Mouse (Mus musculus) activated CD4-positive, CD25-positive, alpha-beta regulatory T cell (primary cell): ENCODE measurements around the gene Atraid. TPM values are rescaled to one million over a fixed set of nuclear protein-coding genes. Genes with fewer than 3 reads are reported as not detected.

Experiments
- polyA plus RNA-seq, 2 experiments: library from polyadenylated mRNA; unstranded; fragments of 100-300 nt; shearing (Covaris generic); gene quantifications; one replicate each; pipeline ENCODE4 v1.2.1; 2017

The Atraid gene
- polyA plus RNA-seq: 100 to 1,000 TPM in 1 of 2 experiments, 10 to 100 TPM in 1; 84.2 to 138 TPM

GRCm38 (mm10) chr5:31047848-31048762, at the start of gene Atraid:
TSS of gene Atraid (plus strand) at chr5:31048312.

DNA sequence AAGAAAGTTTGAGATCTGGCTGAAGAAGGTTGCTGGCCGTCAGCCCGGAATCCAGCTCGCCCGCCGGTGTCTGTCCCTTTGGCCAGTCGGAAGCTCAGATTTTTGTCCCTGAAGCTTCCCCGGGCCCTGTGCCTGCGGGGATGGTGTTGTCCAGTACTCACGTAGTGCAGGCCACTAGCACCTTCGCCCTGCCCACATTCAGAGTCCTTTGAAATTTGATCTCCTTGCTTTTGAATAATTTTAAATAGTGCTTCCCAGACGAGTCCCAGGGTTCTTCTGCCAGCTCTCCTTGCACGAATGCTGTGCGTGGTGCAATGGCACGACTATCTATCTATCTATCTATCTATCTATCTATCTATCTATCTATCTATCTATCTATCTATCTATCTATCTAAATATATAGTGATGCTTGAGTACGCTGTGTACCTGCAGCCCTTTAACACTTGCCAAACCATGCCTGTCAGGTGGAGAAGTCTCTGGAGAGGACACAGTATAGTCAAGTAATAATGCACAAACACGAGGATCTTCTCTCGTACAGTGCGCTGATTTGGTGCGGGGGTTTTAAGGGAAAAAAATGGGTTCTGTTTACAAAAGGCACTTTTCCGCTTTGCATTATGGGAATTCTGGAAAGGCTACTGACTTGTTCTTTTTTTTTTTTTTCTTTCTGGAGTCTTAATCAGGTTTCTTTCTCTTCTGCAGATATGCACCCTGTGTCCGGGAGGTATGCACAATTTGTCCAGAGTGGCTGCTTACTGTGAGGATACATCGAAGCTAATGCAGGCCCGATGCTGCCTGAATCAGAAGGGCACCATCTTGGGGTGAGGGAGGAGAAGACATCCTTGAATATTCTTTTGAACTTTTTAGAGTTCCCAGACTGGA, 890 bp downstream of the Atraid start, which contains the start of gene Slc5a6:
Gene Slc5a6 (minus strand): TSS at position 162 of the 879 bp plus-strand sequence.

DNA sequence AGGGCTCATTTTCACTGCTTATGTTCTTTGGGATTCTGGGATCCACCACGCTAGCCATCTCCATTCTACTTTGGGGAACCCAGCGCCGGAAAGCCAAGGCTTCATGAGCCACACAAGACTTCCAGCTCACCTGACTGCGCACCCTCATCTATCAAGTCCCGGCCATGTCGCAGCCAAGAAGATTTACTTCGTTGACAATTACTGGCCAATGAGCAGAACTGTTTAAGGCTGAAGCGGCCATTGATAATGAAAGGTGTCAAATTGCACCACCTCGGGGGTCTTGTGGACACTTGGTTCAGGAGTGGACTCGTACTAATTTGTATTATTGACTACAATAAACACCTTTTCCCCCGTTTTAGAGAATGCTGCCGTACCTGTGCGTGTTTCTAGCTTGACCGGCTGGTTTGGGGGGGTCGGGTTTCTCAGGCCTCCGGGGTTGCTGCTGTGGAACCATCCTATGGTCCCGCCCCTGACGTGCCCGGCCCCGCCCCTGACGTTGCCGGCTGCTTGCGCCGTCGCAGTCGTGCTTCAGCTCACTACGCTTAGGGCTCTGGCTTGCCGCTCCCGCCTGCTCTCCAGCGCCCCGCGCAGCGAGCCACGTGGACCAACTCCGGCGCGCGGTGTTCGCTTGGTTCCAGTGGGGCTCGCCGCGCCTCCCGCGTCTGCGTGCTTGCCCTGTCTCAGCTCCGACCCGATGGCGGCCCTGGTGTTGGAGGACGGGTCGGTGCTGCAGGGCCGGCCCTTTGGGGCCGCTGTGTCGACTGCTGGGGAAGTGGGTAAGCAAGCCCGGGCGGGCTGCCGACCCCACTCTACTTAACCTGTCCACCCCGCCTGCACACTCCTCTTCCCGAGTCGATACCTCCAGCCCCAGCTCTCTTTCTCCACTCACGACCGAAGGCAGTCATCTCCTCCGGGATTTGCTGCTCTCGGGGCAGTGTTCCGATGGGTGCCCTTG, 6.4 kb downstream of the Atraid start, which contains the start of gene Cad:
Gene Cad (plus strand): TSS at position 520 of the 955 bp plus-strand sequence.

Other genes starting within 250 kb of the Atraid start
- gene Mapre3, start 233.7 kb upstream of the Atraid start, polyA plus RNA-seq: 1 to 10 TPM; 5.3 to 9.4 TPM
- 10 to 100 TPM; 40.8 to 58.5 TPM for gene Tmem214, start 180.3 kb upstream of the Atraid start, polyA plus RNA-seq
- gene Agbl5, start 159.6 kb upstream of the Atraid start, polyA plus RNA-seq: 10 to 100 TPM; 14.0 to 15.8 TPM
- 100 to 1,000 TPM; 254 to 259 TPM for gene Ost4, start 140.5 kb upstream of the Atraid start, polyA plus RNA-seq
- gene Emilin1, start 134.9 kb upstream of the Atraid start, polyA plus RNA-seq: 10 to 100 TPM in 1 of 2 experiments, 1 to 10 TPM in 1; 2.9 to 10.4 TPM
- 10 to 100 TPM; 14.9 to 29.3 TPM for gene Khk, start 126.9 kb upstream of the Atraid start, polyA plus RNA-seq
- gene Cgref1, start 102.7 kb upstream of the Atraid start, polyA plus RNA-seq: under 1 TPM in 1 of 2 experiments, not detected in 1; 0.34 TPM
- 100 to 1,000 TPM; 163 to 180 TPM for gene Preb, start 88.0 kb upstream of the Atraid start, polyA plus RNA-seq
- not detected for gene Tcf23, start 79.7 kb upstream of the Atraid start, polyA plus RNA-seq
- gene Slc5a6, start 612 bp downstream of the Atraid start, polyA plus RNA-seq: 1 to 10 TPM; 4.7 to 6.5 TPM
- gene Cad, start 6.5 kb downstream of the Atraid start, polyA plus RNA-seq: 10 to 100 TPM; 11.3 to 17.1 TPM
- gene Dnajc5g, start 58.0 kb downstream of the Atraid start, polyA plus RNA-seq: under 1 TPM in 1 of 2 experiments, not detected in 1; 0.15 TPM
- not detected for gene Slc30a3, start 59.9 kb downstream of the Atraid start, polyA plus RNA-seq
- not detected for gene Trim54, start 68.4 kb downstream of the Atraid start, polyA plus RNA-seq
- not detected for gene Ucn, start 90.5 kb downstream of the Atraid start, polyA plus RNA-seq
- 10 to 100 TPM; 27.4 to 29.4 TPM for gene Mpv17, start 105.9 kb downstream of the Atraid start, polyA plus RNA-seq
- 1 to 10 TPM in 1 of 2 experiments, under 1 TPM in 1; 0.49 to 1.0 TPM for gene Gm29609, start 131.6 kb downstream of the Atraid start, polyA plus RNA-seq
- gene Gtf3c2, start 131.8 kb downstream of the Atraid start, polyA plus RNA-seq: 10 to 100 TPM; 76.8 to 79.6 TPM
- gene Snx17, start 144.9 kb downstream of the Atraid start, polyA plus RNA-seq: 100 to 1,000 TPM; 114 to 130 TPM
- 10 to 100 TPM; 64.5 to 68.8 TPM for gene Eif2b4, start 145.1 kb downstream of the Atraid start, polyA plus RNA-seq
- gene Zfp513, start 154.0 kb downstream of the Atraid start, polyA plus RNA-seq: 10 to 100 TPM; 20.9 to 23.3 TPM
- gene Ppm1g, start 172.4 kb downstream of the Atraid start, polyA plus RNA-seq: 100 to 1,000 TPM; 141 to 145 TPM
- 100 to 1,000 TPM; 167 to 175 TPM for gene Nrbp1, start 192.6 kb downstream of the Atraid start, polyA plus RNA-seq
- gene Gm9970, start 192.9 kb downstream of the Atraid start, polyA plus RNA-seq: under 1 TPM; 0.33 to 0.61 TPM
- gene Krtcap3, start 203.4 kb downstream of the Atraid start, polyA plus RNA-seq: 10 to 100 TPM; 36.3 to 71.9 TPM
- 1 to 10 TPM; 3.4 to 5.1 TPM for gene Ift172, start 242.8 kb downstream of the Atraid start, polyA plus RNA-seq
- gene Fndc4, start 247.8 kb downstream of the Atraid start, polyA plus RNA-seq: under 1 TPM in 1 of 2 experiments, not detected in 1; 0.41 TPM
- under 1 TPM in 1 of 2 experiments, not detected in 1; 0.55 TPM for gene Gckr, start 249.1 kb downstream of the Atraid start, polyA plus RNA-seq